ENCODE assay signal across 11 mouse cellular contexts in the genomic region with DNA sequence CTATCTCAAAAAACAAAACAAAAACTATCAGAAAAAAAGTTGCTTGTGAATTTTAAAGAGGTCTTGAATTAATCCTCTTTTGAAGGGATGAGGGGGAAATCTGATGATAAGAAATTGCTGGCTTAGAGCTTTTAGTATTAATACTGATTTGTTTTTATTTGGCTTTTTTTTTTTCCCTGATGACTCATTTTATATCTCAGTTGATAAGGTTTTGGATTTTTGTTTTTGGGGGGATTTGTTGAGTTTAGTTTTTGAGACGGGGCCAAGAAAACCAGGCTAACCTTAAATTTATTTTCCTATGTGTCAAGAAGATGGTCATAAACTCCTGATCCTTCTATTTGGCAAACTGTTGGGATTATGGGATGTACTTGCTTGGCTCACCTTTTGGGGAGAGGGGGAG. TPM values are rescaled to one million over a fixed set of nuclear protein-coding genes. Genes with fewer than 3 reads are reported as not detected.
A peak's percentile ranks its signal among the peaks of the same experiment; 100 is the strongest.
DNase-seq lines count a peak whose midpoint lies in the region; ATAC-seq lines count a peak whose summit lies in the region.
"Had no signal": no experiment of that assay in that cellular context is flagged by ENCODE, and none has a peak within 500 bp of the region (broad histone marks: within the 10 kb centered on the region; RNA-seq: fewer than 3 reads in every experiment).

No protein-coding gene starts in this region.

- 86% methylated on average over 1 of the region's 1 CpGs for WGBS in kidney, embryonic 16.5 days
- 94% methylated on average over 1 of the region's 1 CpGs for WGBS in embryonic facial prominence, embryonic 12.5 days
- WGBS in hindbrain, embryonic 16.5 days, result 98% methylated on average over 1 of the region's 1 CpGs
- 96% methylated on average over 1 of the region's 1 CpGs for WGBS in midbrain, embryonic 14.5 days

- no peak overlapping the region for H3K27ac ChIP-seq in kidney, embryonic 16.5 days (ENCODE audit: low read length)
- no peak overlapping the region for H3K27ac ChIP-seq in embryonic facial prominence, embryonic 12.5 days
- H3K27ac ChIP-seq in hindbrain, embryonic 16.5 days (ENCODE audit: low read depth, low read length), result no peak overlapping the region
- no peak overlapping the region for H3K27ac ChIP-seq in midbrain, embryonic 14.5 days (replicated peaks; ENCODE audit: low read depth, low read length)

- peaks cover 19% of the 10 kb centered on the region for H3K4me1 ChIP-seq in kidney, embryonic 16.5 days (ENCODE audit: insufficient read depth, low read length)
- peaks cover 12% of the 10 kb centered on the region for H3K4me1 ChIP-seq in embryonic facial prominence, embryonic 12.5 days
- H3K4me1 ChIP-seq in hindbrain, embryonic 16.5 days (ENCODE audit: control insufficient read depth, insufficient read depth, low read depth, low read length), result peaks cover 9% of the 10 kb centered on the region
- peaks cover 17% of the 10 kb centered on the region for H3K4me1 ChIP-seq in midbrain, embryonic 14.5 days (ENCODE audit: control insufficient read depth, insufficient read depth, low read length)

- H3K36me3 ChIP-seq in kidney, embryonic 16.5 days (ENCODE audit: insufficient read depth, low read length), result peaks cover 19% of the 10 kb centered on the region
- peaks cover 29% of the 10 kb centered on the region for H3K36me3 ChIP-seq in embryonic facial prominence, embryonic 12.5 days
- H3K36me3 ChIP-seq in hindbrain, embryonic 16.5 days (ENCODE audit: control insufficient read depth, insufficient read depth, low read length), result peaks cover 6% of the 10 kb centered on the region; the same call in 1 of the 2 replicates
- H3K36me3 ChIP-seq in midbrain, embryonic 14.5 days (ENCODE audit: control insufficient read depth, insufficient read depth, low read length), result peaks cover 19% of the 10 kb centered on the region

- no peak for ATAC-seq in kidney, embryonic 16.5 days (ENCODE audit: low FRiP score, low TSS enrichment)
- ATAC-seq in embryonic facial prominence, embryonic 12.5 days (ENCODE audit: insufficient number of reproducible peaks, insufficient read depth, low FRiP score, low TSS enrichment), result no peak
- ATAC-seq in hindbrain, embryonic 16.5 days, result no peak
- no peak for ATAC-seq in midbrain, embryonic 14.5 days (ENCODE audit: low FRiP score, low TSS enrichment)
- ATAC-seq in activated CD4-positive, CD25-positive, alpha-beta regulatory T cell, adult 4 months, result no peak

- peak overlapping the region; percentile 90 for H3K4me2 ChIP-seq in kidney, embryonic 16.5 days (replicated peaks; ENCODE audit: low read depth, low read length)
- H3K4me2 ChIP-seq in embryonic facial prominence, embryonic 12.5 days (replicated peaks), result peak overlapping the region; percentile 60
- peak overlapping the region; percentile 80 for H3K4me2 ChIP-seq in hindbrain, embryonic 16.5 days (ENCODE audit: low read length)
- H3K4me2 ChIP-seq in midbrain, embryonic 14.5 days (ENCODE audit: low read length), result peak overlapping the region; percentile 82

- H3K9me3 ChIP-seq in kidney, embryonic 16.5 days (ENCODE audit: low read length), result no peaks in the 10 kb centered on the region
- H3K9me3 ChIP-seq in embryonic facial prominence, embryonic 12.5 days, result no peaks in the 10 kb centered on the region
- no peaks in the 10 kb centered on the region for H3K9me3 ChIP-seq in hindbrain, embryonic 16.5 days (ENCODE audit: control insufficient read depth, low read length)
- no peaks in the 10 kb centered on the region for H3K9me3 ChIP-seq in midbrain, embryonic 14.5 days (ENCODE audit: control insufficient read depth, low read length)

- peak overlapping the region; percentile 93; the same call in 1 of the 2 replicates for H3K4me3 ChIP-seq in kidney, embryonic 16.5 days (ENCODE audit: low read length)
- no peak overlapping the region; the same call in 1 of the 2 replicates for H3K4me3 ChIP-seq in embryonic facial prominence, embryonic 12.5 days
- H3K4me3 ChIP-seq in hindbrain, embryonic 16.5 days (ENCODE audit: low read length), result no peak overlapping the region
- H3K4me3 ChIP-seq in midbrain, embryonic 14.5 days (replicated peaks; ENCODE audit: low read depth, low read length), result no peak overlapping the region

- H3K27me3 ChIP-seq in kidney, embryonic 16.5 days (ENCODE audit: insufficient read depth, low read length), result no peaks in the 10 kb centered on the region
- no peaks in the 10 kb centered on the region for H3K27me3 ChIP-seq in embryonic facial prominence, embryonic 12.5 days
- no peaks in the 10 kb centered on the region for H3K27me3 ChIP-seq in hindbrain, embryonic 16.5 days (replicated peaks; ENCODE audit: control insufficient read depth, insufficient read depth, low read length)
- H3K27me3 ChIP-seq in midbrain, embryonic 14.5 days (ENCODE audit: control insufficient read depth, insufficient read depth, low read length), result no peaks in the 10 kb centered on the region

- DNase-seq in kidney, adult 8-10 months, result no peak
- no peak for DNase-seq in midbrain, embryonic 14.5 days
- DNase-seq in adrenal gland, postnatal 36 days, result no peak
- no peak for DNase-seq in thymus, postnatal 0 days (ENCODE audit: low spot score)
- DNase-seq: cerebellum, adult 11 months; lung, adult 2 months had no signal

- peak overlapping the region; percentile 51; the same call in 1 of the 2 replicates for H3K9ac ChIP-seq in kidney, embryonic 16.5 days (replicated peaks; ENCODE audit: low read length)
- H3K9ac ChIP-seq in embryonic facial prominence, embryonic 12.5 days, result no peak overlapping the region
- no peak overlapping the region for H3K9ac ChIP-seq in hindbrain, embryonic 16.5 days (ENCODE audit: low read depth, low read length)
- no peak overlapping the region for H3K9ac ChIP-seq in midbrain, embryonic 14.5 days (replicated peaks; ENCODE audit: low read length)

RNA-seq across cellular contexts. Expression of a gene that starts 2.1 kb away (rescaled TPM):
- 742 and 792 TPM in 2 replicates for polyA plus RNA-seq in kidney, embryonic 16.5 days (2015; fragmentation: Nextera tagmentation; extraction: Ambion mirVana)
- 937 and 939 TPM in 2 replicates for polyA plus RNA-seq in embryonic facial prominence, embryonic 12.5 days (2016; fragmentation: Nextera tagmentation; extraction: Ambion mirVana)
- polyA plus RNA-seq in hindbrain, embryonic 16.5 days (2015; fragmentation: Nextera tagmentation; extraction: Ambion mirVana), result 1,003 and 1,005 TPM in 2 replicates
- polyA plus RNA-seq in midbrain, embryonic 14.5 days (2014; fragmentation: Nextera tagmentation; extraction: Ambion mirVana), result 1,139 and 1,189 TPM in 2 replicates
- 100 to 1,000 TPM; 529 to 536 TPM for total RNA-seq in adrenal gland, postnatal 36 days (2021)
- 100 to 1,000 TPM; 281 to 307 TPM for polyA plus RNA-seq in activated CD4-positive, CD25-positive, alpha-beta regulatory T cell, adult 4 months (2017; shearing (Covaris generic))
- polyA plus RNA-seq in thymus, postnatal 0 days (2015; fragmentation: Nextera tagmentation; extraction: Ambion mirVana), result 1,041 and 1,103 TPM in 2 replicates

RNA-seq across cellular contexts. Expression of a gene that starts 20.1 kb away (rescaled TPM):
- polyA plus RNA-seq in kidney, embryonic 16.5 days (2015; fragmentation: Nextera tagmentation; extraction: Ambion mirVana), result not detected in 2 replicates
- polyA plus RNA-seq in embryonic facial prominence, embryonic 12.5 days (2016; fragmentation: Nextera tagmentation; extraction: Ambion mirVana), result not detected in 2 replicates
- polyA plus RNA-seq in hindbrain, embryonic 16.5 days (2015; fragmentation: Nextera tagmentation; extraction: Ambion mirVana), result not detected in 2 replicates
- polyA plus RNA-seq in midbrain, embryonic 14.5 days (2014; fragmentation: Nextera tagmentation; extraction: Ambion mirVana), result not detected in 2 replicates
- total RNA-seq in adrenal gland, postnatal 36 days (2021), result not detected
- not detected for polyA plus RNA-seq in activated CD4-positive, CD25-positive, alpha-beta regulatory T cell, adult 4 months (2017; shearing (Covaris generic))
- not detected in 2 replicates for polyA plus RNA-seq in thymus, postnatal 0 days (2015; fragmentation: Nextera tagmentation; extraction: Ambion mirVana)
- total RNA-seq: gastrocnemius, postnatal 4 days had no signal
- polyA plus RNA-seq: lung, adult 2 months had no signal

RNA-seq across cellular contexts. Expression of a gene that starts 48.9 kb away (rescaled TPM):
- polyA plus RNA-seq in kidney, embryonic 16.5 days (2015; fragmentation: Nextera tagmentation; extraction: Ambion mirVana), result 5.6 and 7.1 TPM in 2 replicates
- polyA plus RNA-seq in embryonic facial prominence, embryonic 12.5 days (2016; fragmentation: Nextera tagmentation; extraction: Ambion mirVana), result 6.9 and 8.8 TPM in 2 replicates
- polyA plus RNA-seq in hindbrain, embryonic 16.5 days (2015; fragmentation: Nextera tagmentation; extraction: Ambion mirVana), result 1.2 and 3.1 TPM in 2 replicates
- polyA plus RNA-seq in midbrain, embryonic 14.5 days (2014; fragmentation: Nextera tagmentation; extraction: Ambion mirVana), result 2.8 and 5.8 TPM in 2 replicates
- 10 to 100 TPM; 36.8 to 50.1 TPM for total RNA-seq in adrenal gland, postnatal 36 days (2021)
- polyA plus RNA-seq in activated CD4-positive, CD25-positive, alpha-beta regulatory T cell, adult 4 months (2017; shearing (Covaris generic)), result 100 to 1,000 TPM; 227 to 315 TPM
- polyA plus RNA-seq in thymus, postnatal 0 days (2015; fragmentation: Nextera tagmentation; extraction: Ambion mirVana), result 1,084 and 1,272 TPM in 2 replicates

Comparison
In these comparisons a context has a peak if more than half of its experiments do, and no peak if none do; other contexts are left out.
1. RNA of a gene that starts 48.9 kb away (polyA plus RNA-seq): 1,084 to 1,272 TPM in thymus, postnatal 0 days and 227 to 315 TPM in activated CD4-positive, CD25-positive, alpha-beta regulatory T cell, adult 4 months; 6.9 to 8.8 TPM in embryonic facial prominence, embryonic 12.5 days, 5.6 to 7.1 TPM in kidney, embryonic 16.5 days, 2.8 to 5.8 TPM in midbrain, embryonic 14.5 days and 1.2 to 3.1 TPM in hindbrain, embryonic 16.5 days; every median in the first group is over 10 times any median in the second.
2. Peak in every context shown above with its lines, with median percentiles within 50 percentile points of each other: H3K4me2 ChIP-seq.